Mouse (Mus musculus) kidney, adult 2 months (tissue): ENCODE measurements around the gene Snx5. TPM values are rescaled to one million over a fixed set of nuclear protein-coding genes. Genes with fewer than 3 reads are reported as not detected.

Experiments used
- DNase-seq: peaks from one replicate; pipeline ENCODE4 v3.0.0; 2021
- H3K27ac ChIP-seq: fragments of 200-500 bp; 2 replicates; pipeline ENCODE4 v1.5.1; 2012; ENCODE audit warnings: low read depth, low read length, control low read depth, inconsistent platforms; ENCODE audit not compliant: insufficient read depth
- H3K27me3 ChIP-seq: fragments of 200-500 bp; replicated peaks from 2 replicates; pipeline ENCODE4 v1.6.1; 2012; ENCODE audit warnings: mild to moderate bottlenecking, moderate library complexity, low read length, inconsistent platforms; ENCODE audit not compliant: control insufficient read depth, insufficient read depth
- H3K36me3 ChIP-seq: fragments of 200-500 bp; 2 replicates; pipeline ENCODE4 v1.6.1; 2012; ENCODE audit warnings: mild to moderate bottlenecking, moderate library complexity, low read length, inconsistent platforms; ENCODE audit not compliant: control insufficient read depth, insufficient read depth
- H3K4me1 ChIP-seq: fragments of 200-500 bp; 2 replicates; pipeline ENCODE4 v1.6.1; 2011; ENCODE audit warnings: low read length; ENCODE audit not compliant: control insufficient read depth, insufficient read depth
- H3K4me3 ChIP-seq: fragments of 200-500 bp; 2 replicates; pipeline ENCODE4 v1.5.1; 2011; ENCODE audit warnings: mild to moderate bottlenecking, low read depth, low read length, control low read depth; ENCODE audit not compliant: insufficient read depth
- CTCF ChIP-seq: fragments of 200-500 bp; conservative IDR thresholded peaks from 2 replicates; pipeline ENCODE4 v1.5.1; 2011; ENCODE audit warnings: low read depth, mild to moderate bottlenecking, control low read depth, low read length, moderate library complexity, mixed read lengths; ENCODE audit not compliant: insufficient read depth, insufficient read length
- POLR2A ChIP-seq: fragments of 200-500 bp; IDR thresholded peaks from one replicate; pipeline ENCODE4 v1.6.1; 2011; ENCODE audit warnings: low read depth, low read length, control low read depth
- WGBS: fragments of 180-500 bp; shearing (Covaris S2); methylation state at CpG from one replicate; pipeline ENCODE4 v1.1.7; 2018; 5-methylcytosine and 5-hydroxymethylcytosine counted together
- polyA plus RNA-seq: library from polyadenylated mRNA; depleted of rRNA; stranded (reverse); fragments of >200 nt; gene quantifications from 2 replicates; pipeline ENCODE4 v1.2.3, GENCODE M21; 2012

Gene Snx5
- polyA plus RNA-seq, 1 experiment: 47.2 TPM

DNA sequence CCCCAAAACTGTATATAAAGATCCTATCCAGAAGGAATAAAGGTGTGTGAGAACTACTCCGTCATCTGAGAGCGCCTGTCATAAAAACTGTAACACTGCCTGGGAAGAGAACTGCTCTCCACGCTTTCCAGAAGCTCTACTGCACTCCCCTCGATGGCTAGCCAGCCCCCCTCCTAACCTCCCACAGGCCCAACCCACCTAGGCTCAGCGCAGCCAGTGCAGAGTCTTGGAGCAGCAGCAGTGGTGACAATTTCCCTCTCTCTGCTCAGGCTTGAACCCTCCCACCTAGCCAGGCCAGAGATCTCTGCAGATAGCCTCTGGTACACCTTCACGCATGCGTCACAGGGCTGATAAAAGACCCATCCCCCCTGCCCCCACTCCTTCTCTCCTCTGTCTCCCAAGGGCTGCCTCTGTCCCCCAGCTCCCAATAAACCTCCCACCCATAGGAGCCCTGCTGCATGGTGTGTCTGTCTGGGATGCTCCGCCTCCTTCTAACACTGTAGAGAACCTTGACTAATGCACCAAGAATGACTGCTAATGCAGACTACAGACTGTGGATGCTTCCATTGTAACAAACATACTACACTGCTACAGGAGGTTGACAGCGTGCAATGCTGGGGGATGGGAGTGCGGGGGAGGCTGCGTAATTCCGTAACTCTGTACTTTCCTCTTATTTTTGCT lies 43.7 kb downstream of the Snx5 start:
- DNase-seq: no peak
- no peak overlapping the region for H3K4me3 ChIP-seq
- 87% methylated on average over 12 of the region's 12 CpGs for WGBS
- H3K27me3 ChIP-seq: no peaks in the 10 kb centered on the region
- H3K4me1 ChIP-seq: no peaks in the 10 kb centered on the region
- H3K36me3 ChIP-seq: no peaks in the 10 kb centered on the region
- TF ChIP-seq CTCF (no peak), POLR2A (no peak)
- H3K27ac ChIP-seq: no peak overlapping the region

DNA sequence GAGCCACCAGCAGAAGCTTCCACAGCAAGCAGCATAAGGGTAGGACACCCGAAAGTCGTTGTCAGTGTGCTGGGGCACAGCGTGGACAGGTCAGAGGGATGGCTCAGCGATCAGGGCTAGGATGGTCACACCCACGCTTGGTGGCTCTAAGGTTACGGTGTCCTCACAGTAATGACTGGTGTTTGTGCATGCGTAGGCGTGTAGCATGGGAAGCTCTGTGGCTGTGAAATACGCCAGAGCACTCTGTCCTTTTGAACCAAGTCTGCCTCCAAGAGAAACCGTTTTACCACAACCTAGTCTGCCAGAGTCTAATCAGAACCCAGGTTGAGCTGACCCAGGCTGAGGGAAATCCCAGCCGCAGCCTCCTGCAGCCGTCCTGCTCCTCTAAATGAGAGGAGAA lies 46.4 kb downstream of the Snx5 start:
- Histone ChIP-seq H3K27ac (no peak overlapping the region), H3K36me3 (no peaks in the 10 kb centered on the region), H3K4me1 (no peaks in the 10 kb centered on the region), H3K27me3 (no peaks in the 10 kb centered on the region), H3K4me3 (no peak overlapping the region)
- TF ChIP-seq CTCF: no peak
- TF ChIP-seq POLR2A: no peak
- DNase-seq: peak; percentile 18
- 30% methylated on average over 12 of the region's 12 CpGs for WGBS

DNA sequence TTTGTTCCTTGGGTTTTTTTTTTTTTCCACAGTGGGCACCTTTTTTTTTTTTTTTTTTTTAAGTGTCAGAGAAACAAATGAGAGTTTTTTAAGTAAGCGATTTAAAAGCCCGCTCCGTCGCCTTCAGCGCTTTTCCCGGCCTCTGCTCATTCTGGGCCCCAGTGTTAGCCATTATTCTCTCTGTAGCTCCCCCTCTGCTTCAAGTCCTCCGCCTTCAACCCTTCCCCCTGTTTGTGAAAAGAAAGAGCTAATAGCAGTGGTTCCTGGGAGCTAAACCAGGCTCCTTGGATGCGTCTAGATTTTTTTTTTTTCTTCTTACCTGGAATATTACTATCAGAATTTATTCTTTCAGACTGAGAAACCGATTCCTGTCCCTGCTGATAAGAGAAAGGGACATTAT lies 55.1 kb downstream of the Snx5 start:
- DNase-seq: no peak
- no peaks in the 10 kb centered on the region for H3K4me1 ChIP-seq
- 74% methylated on average over 9 of the region's 9 CpGs for WGBS
- H3K36me3 ChIP-seq: no peaks in the 10 kb centered on the region
- H3K4me3 ChIP-seq: no peak overlapping the region
- H3K27me3 ChIP-seq: no peaks in the 10 kb centered on the region
- no peak for TF ChIP-seq CTCF
- TF ChIP-seq POLR2A: no peak
- H3K27ac ChIP-seq: no peak overlapping the region

DNA sequence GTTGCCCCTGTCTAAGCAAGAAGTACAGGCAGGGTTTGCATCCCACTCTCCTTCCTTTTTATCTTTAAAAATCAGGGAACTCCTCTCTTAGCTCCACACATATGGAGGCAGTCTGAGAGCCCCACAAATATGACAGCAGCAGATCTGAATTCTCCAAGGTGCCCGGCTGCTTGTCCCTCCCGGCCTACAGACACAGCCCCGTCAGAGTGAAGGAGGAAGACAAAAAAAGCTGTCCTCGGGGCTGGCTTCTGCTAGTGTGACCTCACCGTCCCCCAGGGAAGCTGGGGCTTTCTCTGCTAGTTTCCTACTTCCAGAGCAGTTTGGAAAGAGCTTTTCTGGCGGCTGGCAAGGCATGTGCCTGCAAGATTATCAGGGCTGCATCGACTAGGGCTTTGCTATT lies 55.5 kb downstream of the Snx5 start:
- 46% methylated on average over 7 of the region's 7 CpGs for WGBS
- H3K27ac ChIP-seq: no peak overlapping the region
- H3K4me3 ChIP-seq: no peak overlapping the region
- TF ChIP-seq CTCF: no peak
- no peaks in the 10 kb centered on the region for H3K4me1 ChIP-seq
- DNase-seq: peak; percentile 26
- no peaks in the 10 kb centered on the region for H3K36me3 ChIP-seq
- H3K27me3 ChIP-seq: no peaks in the 10 kb centered on the region

DNA sequence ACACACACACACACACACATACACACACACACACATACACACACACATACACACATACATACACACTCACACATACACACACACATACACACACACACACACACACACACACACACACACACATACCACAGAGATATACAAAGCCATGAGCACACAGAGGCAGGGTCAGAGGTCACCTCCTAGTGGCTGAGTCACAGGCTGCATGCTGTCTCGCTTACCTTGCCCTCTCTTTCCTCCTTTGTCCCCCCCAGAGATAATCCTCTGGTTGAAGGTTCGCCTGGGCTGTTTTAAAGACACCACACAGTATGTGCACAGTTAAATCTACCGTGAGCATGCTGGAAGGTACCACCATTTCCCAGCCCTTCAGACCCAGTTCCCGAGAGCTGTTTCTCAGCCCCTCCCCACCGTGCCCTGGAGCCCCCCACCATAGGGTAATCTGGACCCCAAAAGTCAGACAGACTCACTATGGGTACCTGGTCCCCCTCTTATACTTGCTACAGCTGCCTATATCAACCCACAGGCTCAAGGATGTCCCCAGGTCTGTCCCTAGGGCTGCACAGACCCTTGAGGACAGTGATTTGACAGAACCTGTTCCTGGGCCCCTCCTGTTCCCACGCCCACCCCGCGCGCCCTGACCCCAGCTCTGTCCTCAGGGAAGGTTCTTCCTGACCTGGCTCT lies 56.1 kb downstream of the Snx5 start:
- H3K27ac ChIP-seq: no peak overlapping the region
- TF ChIP-seq POLR2A (no peak), CTCF (peak; percentile 34; the same call in 1 of the 2 replicates)

DNA sequence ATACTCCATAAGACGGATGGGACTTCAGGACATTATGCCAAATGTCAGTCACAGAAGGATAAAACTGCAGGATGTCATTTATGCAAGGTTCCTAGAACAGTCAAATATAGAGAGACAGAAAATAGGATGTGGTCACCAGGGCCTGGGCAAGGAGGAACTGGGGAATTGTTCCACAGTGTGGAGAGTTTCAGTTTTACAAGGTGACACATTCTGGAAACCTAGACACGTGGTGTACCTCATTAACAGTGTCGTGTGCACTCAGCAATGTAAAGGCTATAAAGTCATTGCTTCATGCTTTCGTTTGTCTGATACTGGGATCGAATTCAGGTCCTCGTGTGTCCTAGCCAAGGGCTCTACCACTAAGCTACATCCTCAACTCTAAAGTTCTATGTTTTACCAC lies 56.9 kb downstream of the Snx5 start:
- no peak for TF ChIP-seq POLR2A
- no peak for TF ChIP-seq CTCF
- no peaks in the 10 kb centered on the region for H3K27me3 ChIP-seq
- H3K4me1 ChIP-seq: no peaks in the 10 kb centered on the region
- no peaks in the 10 kb centered on the region for H3K36me3 ChIP-seq
- H3K4me3 ChIP-seq: no peak overlapping the region
- 79% methylated on average over 6 of the region's 6 CpGs for WGBS
- peak; percentile 16 for DNase-seq
- H3K27ac ChIP-seq: no peak overlapping the region

More for the DNA sequence above, 56.1 kb downstream of the Snx5 start:
- H3K36me3 ChIP-seq: no peaks in the 10 kb centered on the region
- WGBS: 79% methylated on average over 9 of the region's 9 CpGs
- DNase-seq: no peak
- no peaks in the 10 kb centered on the region for H3K27me3 ChIP-seq
- no peak overlapping the region for H3K4me3 ChIP-seq
- no peaks in the 10 kb centered on the region for H3K4me1 ChIP-seq

DNA sequence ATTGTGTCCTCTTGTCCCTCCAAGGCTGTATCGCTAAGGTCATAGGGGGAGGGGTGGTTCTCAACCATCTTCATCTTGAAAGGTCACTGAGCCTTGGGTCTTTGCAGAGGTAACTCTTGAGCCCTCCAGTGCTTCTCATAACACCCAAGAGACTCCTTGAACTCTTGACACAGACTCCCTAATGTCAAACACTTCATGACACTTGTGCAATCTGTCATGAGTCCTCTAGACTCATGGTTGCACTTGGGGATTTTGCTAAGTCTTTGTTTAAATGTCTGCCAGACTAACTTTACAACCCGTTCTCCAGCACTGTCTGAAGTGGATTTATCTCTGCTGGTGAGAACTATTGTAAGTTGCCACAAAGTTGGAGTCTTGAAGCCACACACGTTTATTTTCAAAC lies 61.3 kb downstream of the Snx5 start:
- H3K27me3 ChIP-seq: no peaks in the 10 kb centered on the region

More for the DNA sequence above, 61.3 kb downstream of the Snx5 start:
- no peak overlapping the region for H3K4me3 ChIP-seq
- no peak for TF ChIP-seq POLR2A
- no peak for TF ChIP-seq CTCF
- H3K36me3 ChIP-seq: no peaks in the 10 kb centered on the region
- DNase-seq: no peak
- 0 out of 2 replicates have a peak, but pooled peaks cover 3% of the 10 kb centered on the region for H3K4me1 ChIP-seq
- WGBS: 72% methylated on average over 3 of the region's 3 CpGs
- H3K27ac ChIP-seq: no peak overlapping the region
